Mouse (Mus musculus) kidney, adult 2 months (tissue): Measurements from ENCODE around the gene Fli1.

ENCODE experiments used
- CTCF ChIP-seq: fragments of 200-500 bp; conservative IDR thresholded peaks from 2 replicates; pipeline ENCODE4 v1.5.1; 2011; ENCODE audit warnings: low read depth, mild to moderate bottlenecking, control low read depth, low read length, moderate library complexity, mixed read lengths; ENCODE audit not compliant: insufficient read depth, insufficient read length
- POLR2A ChIP-seq: fragments of 200-500 bp; IDR thresholded peaks from one replicate; pipeline ENCODE4 v1.6.1; 2011; ENCODE audit warnings: low read depth, low read length, control low read depth

DNA sequence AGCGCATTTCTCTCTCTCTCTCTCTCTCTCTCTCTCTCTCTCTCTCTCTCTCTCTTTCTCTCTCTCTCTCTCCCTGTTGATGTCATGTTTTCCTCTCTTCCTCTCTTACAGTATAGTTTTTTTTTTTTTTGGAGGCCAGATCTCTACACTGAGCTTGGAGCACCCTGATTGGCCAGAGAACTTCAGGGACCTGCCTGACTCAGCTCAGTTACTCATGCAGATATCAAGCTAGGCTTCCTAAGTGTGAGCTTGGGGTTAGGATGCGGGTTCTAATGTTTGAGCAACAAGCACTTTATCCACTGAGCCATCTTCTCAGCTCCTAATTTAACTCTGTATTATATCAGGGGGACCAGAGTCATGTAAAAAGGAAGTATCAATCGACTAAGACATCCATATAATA is 126.7 kb downstream of the Fli1 start:
- TF ChIP-seq CTCF (no peak), POLR2A (no peak)
